Mouse (Mus musculus) E14TG2a.4 (cell line): ENCODE results near the gene Chn1.

Experiments used
- CTCF ChIP-seq: conservative IDR thresholded peaks from 2 replicates; pipeline ENCODE4 v1.5.1; 2014; ENCODE audit warnings: low read length
- NANOG ChIP-seq: IDR thresholded peaks from 2 replicates; pipeline ENCODE4 v1.6.1; 2014; ENCODE audit warnings: borderline replicate concordance, low read length, mixed read lengths
- POU5F1 ChIP-seq: IDR thresholded peaks from 2 replicates; pipeline ENCODE4 v1.6.1; 2014; ENCODE audit warnings: low read length, borderline replicate concordance

DNA sequence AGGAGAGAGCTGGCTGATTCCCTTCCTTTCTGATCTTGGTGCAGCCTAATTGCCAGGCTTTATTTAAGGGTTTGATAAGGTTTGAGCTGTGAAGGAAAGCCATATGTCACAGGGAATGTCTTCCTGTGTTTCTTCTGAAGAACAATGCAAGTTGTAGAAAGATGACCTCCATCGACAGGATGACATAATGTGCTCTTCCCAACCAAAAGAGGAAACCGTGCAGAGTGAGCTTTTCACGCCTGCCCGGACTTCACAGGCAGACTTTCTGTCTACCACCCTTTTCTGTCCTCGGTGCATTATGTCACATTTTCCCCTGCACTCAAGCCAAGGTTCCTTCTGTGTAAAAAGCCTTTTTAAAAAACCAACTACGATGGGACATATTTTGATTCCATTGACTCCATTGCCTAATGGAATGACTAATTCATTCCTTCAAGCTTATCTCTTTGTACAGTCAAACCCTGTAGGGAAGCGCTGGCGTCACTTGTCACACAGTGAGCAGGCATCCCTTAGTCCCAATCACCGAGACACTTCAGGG, 7.3 kb upstream of the Chn1 start:
- TF ChIP-seq CTCF, result no peak
- no peak for TF ChIP-seq POU5F1
- no peak for TF ChIP-seq NANOG
